Mouse (Mus musculus): ENCODE measurements around the gene Fsd2. TPM values are rescaled to one million over a fixed set of nuclear protein-coding genes. Genes with fewer than 3 reads are reported as not detected.

The Fsd2 gene
- polyA plus RNA-seq, 1 experiment from 2014 or later: 70.2 TPM

- Histone ChIP-seq H3K9ac (no peak overlapping the region), H3K4me1 (replicated peaks) (peaks cover 44% of the 10 kb centered on the region), H3K4me3 (no peak overlapping the region), H3K27ac (0 out of 2 replicates have a peak overlapping the region, but pooled peaks have one; percentile 9), H3K36me3 (peaks cover 3% of the 10 kb centered on the region; the same call in 1 of the 2 replicates), H3K27me3 (no peaks in the 10 kb centered on the region), H3K9me3 (replicated peaks) (no peaks in the 10 kb centered on the region), H3K4me2 (no peak overlapping the region)
- 43% methylated on average over 8 of the region's 8 CpGs for WGBS
- no peak; the same call in 1 of the 2 replicates for ATAC-seq (replicated peaks; ENCODE audit: insufficient number of reproducible peaks, insufficient read depth, low FRiP score, low read depth)
Observed at GRCm38 (mm10) chr7:81560101-81561049, 6.4 kb downstream of the Fsd2 start.

DNA sequence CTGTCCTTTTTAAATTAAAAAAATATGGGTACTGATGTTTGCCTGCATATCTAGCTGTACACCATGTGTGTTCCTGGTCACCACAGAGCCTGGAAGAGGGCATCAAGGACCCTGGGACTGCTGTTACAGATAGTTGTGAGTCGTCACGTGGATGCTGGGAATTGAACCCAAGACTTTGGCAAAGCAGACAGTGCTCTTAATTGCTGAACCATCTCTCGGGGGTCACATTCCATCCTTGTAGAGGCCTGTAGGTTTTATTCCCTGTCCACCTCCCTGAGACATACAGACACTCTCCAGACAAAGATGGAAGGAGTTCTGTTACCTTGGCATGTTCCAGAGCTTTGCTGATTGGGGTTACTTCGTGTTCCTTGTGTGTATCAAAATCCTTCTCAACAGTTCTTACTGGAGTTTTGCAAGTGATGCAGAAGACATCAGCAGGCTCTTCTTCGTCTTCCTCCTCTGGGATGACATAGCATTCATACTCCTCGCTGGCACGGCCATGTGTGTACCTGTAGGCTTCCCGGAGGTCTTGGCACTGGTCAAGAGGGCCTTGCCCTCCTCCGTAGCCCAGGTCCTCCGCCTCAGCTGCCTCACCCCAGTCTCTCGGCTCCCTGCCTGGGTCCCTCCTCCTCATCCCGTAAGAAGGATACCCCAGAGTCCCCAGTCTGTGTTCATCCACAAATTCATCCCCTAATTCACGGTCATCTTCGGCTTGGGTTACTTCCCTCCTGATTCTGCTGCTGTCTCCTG is 7.3 kb downstream of the Fsd2 start:
- Histone ChIP-seq H3K4me2 (no peak overlapping the region), H3K4me1 (replicated peaks) (peaks cover 41% of the 10 kb centered on the region), H3K27ac (no peak overlapping the region), H3K4me3 (no peak overlapping the region), H3K27me3 (no peaks in the 10 kb centered on the region), H3K9ac (no peak overlapping the region), H3K36me3 (peaks cover 3% of the 10 kb centered on the region; the same call in 1 of the 2 replicates), H3K9me3 (replicated peaks) (no peaks in the 10 kb centered on the region)
- ATAC-seq (replicated peaks; ENCODE audit: insufficient number of reproducible peaks, insufficient read depth, low FRiP score, low read depth): no peak
- WGBS: 82% methylated on average over 14 of the region's 14 CpGs

- Histone ChIP-seq H3K27ac (no peak overlapping the region), H3K9me3 (replicated peaks) (no peaks in the 10 kb centered on the region), H3K4me2 (no peak overlapping the region), H3K4me3 (no peak overlapping the region), H3K36me3 (peaks cover 8% of the 10 kb centered on the region), H3K27me3 (no peaks in the 10 kb centered on the region), H3K4me1 (replicated peaks) (peaks cover 28% of the 10 kb centered on the region), H3K9ac (no peak overlapping the region)
- no peak for ATAC-seq (replicated peaks; ENCODE audit: insufficient number of reproducible peaks, insufficient read depth, low FRiP score, low read depth)
- 58% methylated on average over 4 of the region's 4 CpGs for WGBS
Observed at GRCm38 (mm10) chr7:81557985-81558360, 8.8 kb downstream of the Fsd2 start.

- H3K4me2 ChIP-seq: no peak overlapping the region
- peaks cover 28% of the 10 kb centered on the region for H3K4me1 ChIP-seq (replicated peaks)
- H3K9ac ChIP-seq: no peak overlapping the region
- no peak overlapping the region for H3K4me3 ChIP-seq
- H3K36me3 ChIP-seq: peaks cover 13% of the 10 kb centered on the region
- no peak for ATAC-seq (replicated peaks; ENCODE audit: insufficient number of reproducible peaks, insufficient read depth, low FRiP score, low read depth)
- no peaks in the 10 kb centered on the region for H3K27me3 ChIP-seq
- no peak overlapping the region for H3K27ac ChIP-seq
- 46% methylated on average over 7 of the region's 7 CpGs for WGBS
- no peaks in the 10 kb centered on the region for H3K9me3 ChIP-seq (replicated peaks)
Observed at GRCm38 (mm10) chr7:81557252-81557984, 9.3 kb downstream of the Fsd2 start.

DNA sequence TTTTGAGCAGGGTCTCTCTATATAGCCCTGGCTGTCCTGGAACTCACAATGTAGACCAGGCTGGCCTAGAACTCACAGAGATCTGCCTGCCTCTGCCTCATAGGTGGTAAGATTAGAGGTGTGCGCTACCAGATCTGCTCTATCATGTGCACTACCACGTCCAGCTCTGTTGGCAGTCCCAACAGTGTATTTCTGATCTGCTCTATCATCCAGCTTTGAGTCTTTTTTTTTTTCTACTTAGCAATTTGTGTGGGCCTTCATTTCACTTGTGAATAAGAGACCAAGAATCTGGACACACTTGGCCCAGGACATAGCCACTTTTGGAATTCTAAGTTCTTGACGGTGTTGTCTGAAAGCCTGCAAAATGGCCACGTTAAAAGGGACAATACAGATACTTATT is 9.9 kb downstream of the Fsd2 start:
- WGBS: 74% methylated on average over 4 of the region's 4 CpGs
- peaks cover 19% of the 10 kb centered on the region for H3K36me3 ChIP-seq
- H3K27me3 ChIP-seq: no peaks in the 10 kb centered on the region
- H3K27ac ChIP-seq: peak overlapping the region; percentile 39; the same call in 1 of the 2 replicates
- H3K9ac ChIP-seq: no peak overlapping the region
- no peaks in the 10 kb centered on the region for H3K9me3 ChIP-seq (replicated peaks)
- ATAC-seq (replicated peaks; ENCODE audit: insufficient number of reproducible peaks, insufficient read depth, low FRiP score, low read depth): no peak
- H3K4me3 ChIP-seq: no peak overlapping the region
- H3K4me1 ChIP-seq (replicated peaks): peaks cover 28% of the 10 kb centered on the region
- no peak overlapping the region for H3K4me2 ChIP-seq

DNA sequence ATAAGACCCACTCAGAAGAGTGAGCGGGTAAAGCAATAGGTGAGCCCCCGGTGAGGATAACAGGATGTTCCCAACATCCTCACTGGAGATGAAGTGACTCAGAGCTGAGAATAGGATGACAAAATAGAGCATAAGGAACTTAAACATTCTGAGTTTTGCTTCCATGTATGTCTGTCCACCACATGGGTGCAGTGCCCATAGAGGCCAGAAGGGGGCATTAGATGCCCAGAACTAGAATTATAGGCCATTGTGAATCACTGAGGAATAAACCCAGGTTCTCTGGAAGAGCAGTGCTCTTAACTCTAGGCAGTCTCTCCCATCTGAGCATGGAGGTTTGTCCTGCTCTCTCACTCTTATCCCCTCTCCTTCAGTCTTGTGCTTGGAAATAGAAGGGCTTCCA is 12.4 kb downstream of the Fsd2 start:
- Histone ChIP-seq H3K9ac (no peak overlapping the region), H3K27me3 (no peaks in the 10 kb centered on the region), H3K4me3 (no peak overlapping the region), H3K36me3 (peaks cover 38% of the 10 kb centered on the region), H3K9me3 (replicated peaks) (no peaks in the 10 kb centered on the region), H3K4me2 (no peak overlapping the region), H3K4me1 (replicated peaks) (0 out of 2 replicates have a peak, but pooled peaks cover 9% of the 10 kb centered on the region), H3K27ac (no peak overlapping the region)
- no peak for ATAC-seq (replicated peaks; ENCODE audit: insufficient number of reproducible peaks, insufficient read depth, low FRiP score, low read depth)
- WGBS: 84% methylated on average over 2 of the region's 2 CpGs

DNA sequence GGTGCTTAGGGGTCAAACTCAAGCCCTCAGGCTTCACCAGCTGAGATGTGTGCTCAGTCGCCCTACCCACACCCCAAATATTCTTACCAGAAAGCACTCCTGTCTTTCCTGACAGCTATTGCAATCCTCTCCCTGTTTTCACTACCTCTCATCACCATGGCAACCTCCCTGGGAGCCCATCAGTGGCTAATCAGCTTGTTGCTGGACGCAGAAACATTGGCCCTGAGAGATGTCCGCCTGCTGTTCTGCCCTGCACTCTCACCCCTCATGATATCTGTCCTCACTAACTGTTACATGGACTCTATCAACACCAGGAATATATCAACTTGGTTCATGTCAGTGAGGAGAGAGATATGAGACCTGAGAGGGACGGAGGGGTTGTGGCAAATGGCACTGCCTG is 13.2 kb downstream of the Fsd2 start:
- no peak for ATAC-seq (replicated peaks; ENCODE audit: insufficient number of reproducible peaks, insufficient read depth, low FRiP score, low read depth)
- WGBS: 36% methylated on average over 4 of the region's 4 CpGs
- no peak overlapping the region for H3K4me3 ChIP-seq
- H3K4me1 ChIP-seq (replicated peaks): 0 out of 2 replicates have a peak, but pooled peaks cover 9% of the 10 kb centered on the region
- H3K9me3 ChIP-seq (replicated peaks): no peaks in the 10 kb centered on the region
- H3K27ac ChIP-seq: no peak overlapping the region
- peaks cover 46% of the 10 kb centered on the region for H3K36me3 ChIP-seq
- no peak overlapping the region for H3K9ac ChIP-seq
- H3K4me2 ChIP-seq: no peak overlapping the region
- no peaks in the 10 kb centered on the region for H3K27me3 ChIP-seq

DNA sequence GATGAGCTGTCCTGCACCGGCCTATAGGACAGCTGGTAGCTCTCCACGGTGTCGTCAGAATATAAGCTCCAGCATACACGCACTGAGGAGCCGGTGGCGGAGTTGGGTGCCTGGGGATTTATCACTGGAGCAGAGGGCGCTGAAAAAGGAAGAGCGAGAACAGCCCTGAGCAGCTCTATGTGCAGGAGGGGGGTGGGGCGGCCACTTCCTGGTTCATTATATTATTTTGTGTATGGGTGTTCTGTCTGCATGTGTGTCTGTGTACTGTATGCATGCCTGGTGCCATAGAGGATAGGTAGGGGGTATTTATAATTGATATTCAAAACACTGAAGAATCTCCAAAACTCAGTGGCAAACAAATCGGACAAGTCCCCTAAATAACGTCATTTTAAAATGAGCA is 17.9 kb downstream of the Fsd2 start:
- 63% methylated on average over 11 of the region's 11 CpGs for WGBS
- Histone ChIP-seq H3K9me3 (replicated peaks) (no peaks in the 10 kb centered on the region), H3K27ac (no peak overlapping the region), H3K9ac (no peak overlapping the region), H3K4me3 (no peak overlapping the region), H3K36me3 (peaks cover 77% of the 10 kb centered on the region), H3K4me1 (replicated peaks) (no peaks in the 10 kb centered on the region), H3K4me2 (no peak overlapping the region), H3K27me3 (no peaks in the 10 kb centered on the region)
- no peak for ATAC-seq (replicated peaks; ENCODE audit: insufficient number of reproducible peaks, insufficient read depth, low FRiP score, low read depth)

DNA sequence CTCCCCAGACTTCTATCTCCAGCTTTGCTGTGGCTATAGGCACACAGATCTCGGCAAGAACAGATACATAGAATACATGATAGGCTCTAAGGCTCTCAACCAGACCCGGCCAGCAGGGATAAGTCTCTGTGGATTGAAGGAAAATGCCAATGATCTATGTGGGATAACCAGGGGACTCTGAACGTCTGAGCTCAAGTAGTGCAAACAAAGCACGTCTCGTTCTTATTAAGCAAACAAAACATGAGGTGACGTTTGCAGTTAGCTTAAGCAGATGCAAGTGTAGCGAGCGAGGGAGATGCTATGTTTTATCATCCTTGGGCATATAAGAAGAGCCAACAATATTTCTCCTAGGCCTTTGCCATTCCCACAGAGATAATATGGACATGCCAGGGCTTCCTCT is 23.8 kb downstream of the Fsd2 start:
- no peak overlapping the region for H3K9ac ChIP-seq
- no peaks in the 10 kb centered on the region for H3K4me1 ChIP-seq (replicated peaks)
- no peak overlapping the region for H3K27ac ChIP-seq
- no peaks in the 10 kb centered on the region for H3K9me3 ChIP-seq (replicated peaks)
- H3K4me3 ChIP-seq: no peak overlapping the region
- no peaks in the 10 kb centered on the region for H3K27me3 ChIP-seq
- H3K36me3 ChIP-seq: peaks cover 74% of the 10 kb centered on the region
- whole genome bisulfite sequencing: 83% methylated on average over 8 of the region's 8 CpGs
- no peak for ATAC-seq (replicated peaks; ENCODE audit: insufficient number of reproducible peaks, insufficient read depth, low FRiP score, low read depth)
- H3K4me2 ChIP-seq: no peak overlapping the region

GRCm38 (mm10) chr7:81541924-81542524 is 24.7 kb downstream of the Fsd2 start:
- no peak overlapping the region for H3K4me3 ChIP-seq
- no peaks in the 10 kb centered on the region for H3K9me3 ChIP-seq (replicated peaks)
- WGBS: 74% methylated on average over 7 of the region's 7 CpGs
- H3K9ac ChIP-seq: no peak overlapping the region
- no peak overlapping the region for H3K4me2 ChIP-seq
- H3K27me3 ChIP-seq: no peaks in the 10 kb centered on the region
- peaks cover 73% of the 10 kb centered on the region for H3K36me3 ChIP-seq
- ATAC-seq (replicated peaks; ENCODE audit: insufficient number of reproducible peaks, insufficient read depth, low FRiP score, low read depth): no peak
- H3K4me1 ChIP-seq (replicated peaks): no peaks in the 10 kb centered on the region
- no peak overlapping the region for H3K27ac ChIP-seq

DNA sequence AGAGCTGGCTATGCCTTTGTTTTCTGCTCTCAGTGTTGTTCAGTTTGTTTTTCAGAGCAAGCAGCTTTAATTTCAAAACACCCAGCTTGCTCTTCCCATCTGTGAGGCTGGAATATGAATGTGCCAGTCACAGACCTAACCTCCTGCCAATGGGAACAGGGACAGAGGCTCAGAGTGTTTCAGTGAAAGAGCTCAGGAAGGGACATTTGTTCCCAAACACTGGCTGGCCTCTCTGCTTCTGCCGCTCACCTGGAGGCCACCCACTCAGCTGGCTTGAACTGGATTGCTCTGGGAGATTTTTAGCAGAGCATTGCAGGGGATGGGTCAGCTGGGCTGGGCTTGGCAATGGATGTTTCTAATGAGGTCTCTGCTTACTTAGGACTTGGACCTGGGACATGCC is 25.7 kb downstream of the Fsd2 start:
- no peaks in the 10 kb centered on the region for H3K4me1 ChIP-seq (replicated peaks)
- H3K4me3 ChIP-seq: no peak overlapping the region
- 59% methylated on average over 1 of the region's 1 CpGs for WGBS
- peaks cover 76% of the 10 kb centered on the region for H3K36me3 ChIP-seq
- H3K27me3 ChIP-seq: no peaks in the 10 kb centered on the region
- no peak overlapping the region for H3K9ac ChIP-seq
- H3K27ac ChIP-seq: no peak overlapping the region
- ATAC-seq (replicated peaks; ENCODE audit: insufficient number of reproducible peaks, insufficient read depth, low FRiP score, low read depth): no peak
- H3K4me2 ChIP-seq: no peak overlapping the region
- H3K9me3 ChIP-seq (replicated peaks): no peaks in the 10 kb centered on the region
